Comparison of ENCODE assay signal across 9 mouse cellular contexts in genomic region chr3:132087011-132087486, GRCm38 (mm10). TPM values are rescaled to one million over a fixed set of nuclear protein-coding genes. Genes with fewer than 3 reads are reported as not detected.
DNase-seq lines count a peak whose midpoint lies in the region; ATAC-seq and TF ChIP-seq lines count a peak whose summit lies in the region.
"Had no signal": no experiment of that assay in that cellular context is flagged by ENCODE, and none has a peak within 500 bp of the region (broad histone marks: within the 10 kb centered on the region; RNA-seq: fewer than 3 reads in every experiment).

No protein-coding gene starts in this region.

- H3K4me2 ChIP-seq in embryonic facial prominence, embryonic 15.5 days (replicated peaks), result peak overlapping the region; percentile 88
- H3K4me2 ChIP-seq in hindbrain, embryonic 11.5 days (replicated peaks; ENCODE audit: low read depth, low read length), result peak overlapping the region; percentile 48
- H3K4me2 ChIP-seq in stomach, embryonic 15.5 days, result peak overlapping the region; percentile 80

- peaks cover 15% of the 10 kb centered on the region for H3K27me3 ChIP-seq in embryonic facial prominence, embryonic 15.5 days
- H3K27me3 ChIP-seq in hindbrain, embryonic 11.5 days (ENCODE audit: control insufficient read depth, insufficient read depth, low read length), result peaks cover 20% of the 10 kb centered on the region
- peaks cover 23% of the 10 kb centered on the region for H3K27me3 ChIP-seq in stomach, embryonic 15.5 days (replicated peaks)
- H3K27me3 ChIP-seq: CH12.LX had no signal

- H3K4me3 ChIP-seq in gastrocnemius, adult 2 months, result peak overlapping the region; percentile 69
- peak overlapping the region; percentile 53 for H3K4me3 ChIP-seq in embryonic facial prominence, embryonic 15.5 days (replicated peaks)
- peak overlapping the region; percentile 35 for H3K4me3 ChIP-seq in hindbrain, embryonic 11.5 days (ENCODE audit: low read depth, low read length)
- H3K4me3 ChIP-seq in stomach, embryonic 15.5 days (replicated peaks), result peak overlapping the region; percentile 41

- TF ChIP-seq CTCF in gastrocnemius, adult 2 months (IDR thresholded peaks at IDR 0.05), result no peak

- no peaks in the 10 kb centered on the region for H3K9me3 ChIP-seq in embryonic facial prominence, embryonic 15.5 days (replicated peaks)
- H3K9me3 ChIP-seq in hindbrain, embryonic 11.5 days (ENCODE audit: control insufficient read depth, low read length), result no peaks in the 10 kb centered on the region
- no peaks in the 10 kb centered on the region for H3K9me3 ChIP-seq in stomach, embryonic 15.5 days

- under 1% methylated on average over 21 of the region's 21 CpGs for WGBS in embryonic facial prominence, embryonic 15.5 days
- WGBS in hindbrain, embryonic 11.5 days, result under 1% methylated on average over 21 of the region's 21 CpGs
- under 1% methylated on average over 21 of the region's 21 CpGs for WGBS in stomach, embryonic 15.5 days

- intact Hi-C loops in gastrocnemius, adult 2 months (cut with DNase I), result no loop called here

- peak overlapping the region; percentile 63 for H3K27ac ChIP-seq in gastrocnemius, adult 2 months
- peak overlapping the region; percentile 72 for H3K27ac ChIP-seq in embryonic facial prominence, embryonic 15.5 days (replicated peaks)
- no peak overlapping the region for H3K27ac ChIP-seq in hindbrain, embryonic 11.5 days (ENCODE audit: low read depth, low read length)
- no peak overlapping the region for H3K27ac ChIP-seq in stomach, embryonic 15.5 days

- ATAC-seq in embryonic facial prominence, embryonic 15.5 days (ENCODE audit: insufficient number of reproducible peaks, low FRiP score, low TSS enrichment, low read depth), result peak; percentile 71
- peak; percentile 83 for ATAC-seq in hindbrain, embryonic 11.5 days (ENCODE audit: low FRiP score)
- peak; percentile 63 for ATAC-seq in stomach, embryonic 15.5 days (ENCODE audit: insufficient read depth, low FRiP score, low read depth)
- no peak for ATAC-seq in monocyte, adult 5-6 weeks (replicated peaks; ENCODE audit: insufficient number of reproducible peaks, low FRiP score, low TSS enrichment, poor library complexity, severe bottlenecking)

- no peak overlapping the region for H3K9ac ChIP-seq in embryonic facial prominence, embryonic 15.5 days
- H3K9ac ChIP-seq in hindbrain, embryonic 11.5 days (ENCODE audit: low read depth, low read length), result peak overlapping the region; percentile 12; the same call in 1 of the 2 replicates
- no peak overlapping the region for H3K9ac ChIP-seq in stomach, embryonic 15.5 days

- peaks cover 25% of the 10 kb centered on the region for H3K4me1 ChIP-seq in embryonic facial prominence, embryonic 15.5 days
- peaks cover 7% of the 10 kb centered on the region for H3K4me1 ChIP-seq in hindbrain, embryonic 11.5 days (replicated peaks; ENCODE audit: control insufficient read depth, insufficient read depth, low read length)
- H3K4me1 ChIP-seq in stomach, embryonic 15.5 days, result peaks cover 22% of the 10 kb centered on the region; the same call in 1 of the 2 replicates

- peak; percentile 51 for DNase-seq in gastrocnemius, adult 2 months
- no peak for DNase-seq in gastrocnemius, adult 8-10 months (ENCODE audit: low spot score in 2 of 2)
- DNase-seq in hindbrain, embryonic 11.5 days (ENCODE audit: low spot score), result peak; percentile 81
- peak; percentile 11 for DNase-seq in left cerebral cortex, adult 11 months (ENCODE audit: low spot score)
- DNase-seq in mesoderm, embryonic 11.5 days (ENCODE audit: low read depth, low spot score), result peak; percentile 61

- H3K36me3 ChIP-seq in embryonic facial prominence, embryonic 15.5 days, result no peaks in the 10 kb centered on the region
- H3K36me3 ChIP-seq in hindbrain, embryonic 11.5 days (ENCODE audit: control insufficient read depth, insufficient read depth, low read length), result no peaks in the 10 kb centered on the region
- no peaks in the 10 kb centered on the region for H3K36me3 ChIP-seq in stomach, embryonic 15.5 days

RNA-seq across cellular contexts. Expression of gene Dkk2, which starts 2.0 kb away (rescaled TPM):
- total RNA-seq in gastrocnemius, adult 2 months (2021), result 1 to 10 TPM; 3.3 to 5.1 TPM
- total RNA-seq in gastrocnemius, adult 8-10 months (2022), result 1 to 10 TPM; 5.0 to 8.9 (median 5.6) TPM
- polyA plus RNA-seq in embryonic facial prominence, embryonic 15.5 days (2015; fragmentation: Nextera tagmentation; extraction: Ambion mirVana), result 35.2 and 36.0 TPM in 2 replicates
- 13.0 and 13.5 TPM in 2 replicates for polyA plus RNA-seq in hindbrain, embryonic 11.5 days (2014; fragmentation: Nextera tagmentation; extraction: Ambion mirVana)
- 9.8 and 10.3 TPM in 2 replicates for polyA plus RNA-seq in stomach, embryonic 15.5 days (2015; fragmentation: Nextera tagmentation; extraction: Ambion mirVana)
- total RNA-seq in monocyte, adult 5-6 weeks (2017), result not detected in 3 replicates
- total RNA-seq: CH12.LX had no signal

Comparison
In these comparisons a context has a peak if more than half of its experiments do, and no peak if none do; other contexts are left out.
1. DNase-seq: peak in gastrocnemius, adult 2 months (single experiment), hindbrain, embryonic 11.5 days (single experiment), left cerebral cortex, adult 11 months (single experiment) and mesoderm, embryonic 11.5 days (single experiment); none in gastrocnemius, adult 8-10 months (0 of 2).
2. H3K27ac ChIP-seq: peak in gastrocnemius, adult 2 months (single experiment) and embryonic facial prominence, embryonic 15.5 days (single experiment); none in hindbrain, embryonic 11.5 days (single experiment) and stomach, embryonic 15.5 days (single experiment).
3. Peak in every context shown above with its lines, with median percentiles within 50 percentile points of each other: H3K4me3 ChIP-seq and H3K4me2 ChIP-seq.